Mouse (Mus musculus): ENCODE results near the gene Gpx8.
A peak's percentile ranks its signal among the peaks of the same experiment; 100 is the strongest.
"Not testable (repeated sequence)": the region's sequence is repeated elsewhere in the genome, so short reads cannot be mapped to it uniquely, and the experiment has no call there.

Gpx8 gene

DNA sequence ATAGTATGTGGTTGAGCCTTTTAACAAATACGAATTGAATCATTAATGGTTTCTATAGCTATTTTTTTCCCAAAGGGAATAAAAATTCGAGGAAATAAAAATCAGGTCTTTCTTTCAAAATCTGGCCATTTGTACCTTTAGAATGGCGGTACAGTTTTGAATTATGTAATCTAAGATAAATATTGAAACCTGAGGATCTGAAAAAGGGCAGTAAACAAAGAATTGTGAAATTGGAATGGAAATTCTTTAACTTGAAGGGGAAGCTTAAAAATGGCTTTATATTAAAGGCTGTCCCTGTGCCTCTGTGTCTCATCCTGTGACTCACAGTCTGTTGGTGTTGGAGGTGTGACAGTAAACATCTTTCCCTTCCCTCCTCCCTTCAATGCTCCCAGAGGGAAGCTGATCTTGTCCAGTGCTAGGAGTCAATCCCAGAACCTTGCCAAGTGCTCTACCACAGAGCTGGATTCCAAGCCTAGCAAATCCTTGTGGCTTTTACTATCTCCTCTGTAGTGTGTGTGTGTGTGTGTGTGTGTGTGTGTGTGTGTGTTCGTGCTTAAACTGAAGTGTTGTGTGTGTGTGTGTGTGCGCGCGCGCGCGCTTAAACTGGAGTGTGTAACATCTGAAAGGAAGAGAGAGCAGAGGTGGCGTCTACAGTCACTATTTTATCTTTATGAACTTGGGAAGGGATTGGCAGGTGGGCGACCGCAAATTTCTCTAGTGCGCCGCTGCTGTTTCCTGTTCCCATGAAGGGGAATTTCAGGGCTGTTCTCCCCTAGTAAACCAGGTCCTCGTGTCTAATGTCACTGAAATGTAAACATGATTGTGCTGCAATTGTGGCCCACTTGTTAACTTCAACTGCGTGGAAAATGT is 22.7 kb downstream of the Gpx8 start:
- DNase-seq (ENCODE audit: low read depth, low spot score): no peak

DNA sequence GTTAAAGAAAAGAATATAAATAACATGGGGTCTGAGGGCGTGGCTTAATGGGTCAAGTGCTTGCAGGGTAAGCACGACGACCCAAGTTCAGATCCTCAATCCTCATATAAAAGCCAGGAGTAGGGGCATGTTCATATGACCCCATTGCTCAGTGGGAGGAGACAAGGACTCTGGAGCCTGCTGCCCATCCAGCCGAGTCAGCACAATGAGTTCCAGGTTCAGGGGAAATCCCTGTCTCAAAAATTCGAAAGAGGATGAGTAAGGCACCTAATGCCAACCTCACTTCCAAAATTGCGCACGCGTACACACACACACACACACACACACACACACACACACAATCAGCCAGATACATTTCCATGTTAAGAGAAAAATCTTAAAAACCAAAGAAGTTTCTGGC is 23.7 kb downstream of the Gpx8 start:
- DNase-seq (ENCODE audit: low read depth, low spot score): no peak

DNA sequence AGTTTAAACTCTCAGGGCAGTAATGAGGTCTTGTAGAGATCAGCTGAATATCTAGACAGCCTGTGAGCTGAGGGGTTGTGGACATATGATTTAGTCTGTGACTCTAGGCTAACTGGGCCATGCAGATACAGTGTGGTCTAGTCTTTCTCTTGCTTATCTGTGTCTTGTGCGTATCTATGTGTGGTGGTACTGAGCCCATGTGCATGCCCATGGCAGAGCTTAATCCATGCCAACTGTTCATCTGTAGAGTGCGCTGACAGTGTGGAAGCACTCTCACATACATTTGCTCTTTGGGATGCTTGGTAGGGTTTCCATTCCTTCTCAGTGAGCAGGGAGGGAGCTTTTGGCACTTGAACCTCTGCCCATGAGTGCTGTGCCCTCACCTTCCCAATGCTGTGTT is 24.7 kb downstream of the Gpx8 start:
- no peak for DNase-seq (ENCODE audit: low read depth, low spot score)

DNA sequence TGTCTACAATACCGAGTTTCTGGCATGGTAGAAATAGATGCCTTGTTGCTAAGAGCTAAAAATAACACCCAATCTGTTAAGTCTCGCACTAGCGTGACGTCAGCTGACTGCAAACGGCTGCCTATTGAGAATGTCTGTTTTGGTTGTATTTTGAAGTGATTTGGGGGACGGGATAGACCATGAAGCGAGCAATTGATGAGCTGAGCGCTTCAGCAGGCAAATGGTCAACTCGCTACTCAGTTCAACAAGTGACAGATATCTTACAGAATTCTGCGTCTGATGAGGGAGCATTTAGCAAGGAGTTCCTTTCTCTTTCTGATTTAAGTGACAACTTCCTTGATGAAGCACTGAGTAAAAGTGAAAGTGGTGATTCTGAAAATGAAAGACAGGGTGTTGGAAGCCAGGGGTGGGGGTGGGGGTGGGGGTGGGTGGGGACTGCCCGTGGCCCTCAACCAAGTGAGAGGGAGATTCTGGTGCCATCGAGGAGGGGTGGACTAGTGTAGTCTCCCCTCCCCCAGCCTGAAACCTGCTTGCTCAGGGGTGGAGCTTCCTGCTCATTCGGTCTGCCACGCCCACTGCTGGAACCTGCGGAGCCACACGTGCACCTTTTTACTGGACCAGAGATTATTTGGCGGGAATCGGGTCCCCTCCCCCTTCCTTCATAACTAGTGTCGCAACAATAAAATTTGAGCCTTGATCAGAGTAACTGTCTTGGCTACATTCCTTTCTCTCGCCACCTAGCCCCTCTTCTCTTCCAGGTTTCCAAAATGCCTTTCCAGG is 32.8 kb downstream of the Gpx8 start:
- DNase-seq (ENCODE audit: low read depth, low spot score): not testable (repeated sequence)

DNA sequence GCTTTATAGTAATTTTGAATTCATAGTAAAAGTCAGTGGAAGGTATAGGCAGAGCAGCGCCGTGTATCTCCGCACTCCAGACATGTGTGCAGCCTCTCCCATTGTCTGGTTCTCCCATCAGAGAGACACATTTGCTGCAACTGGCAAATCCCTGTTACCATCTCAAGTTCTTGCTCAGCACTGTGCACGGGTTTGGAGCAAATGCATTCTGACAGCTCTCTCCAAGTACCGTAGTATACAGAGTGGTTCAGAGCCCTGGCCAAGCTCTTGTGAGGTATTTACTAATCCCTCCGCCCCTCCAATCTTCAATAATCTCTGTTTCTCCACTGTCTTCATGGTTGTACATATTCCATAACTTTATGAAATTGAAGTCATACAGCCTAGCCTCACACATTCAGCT is 33.5 kb downstream of the Gpx8 start:
- DNase-seq (ENCODE audit: low read depth, low spot score): no peak

DNA sequence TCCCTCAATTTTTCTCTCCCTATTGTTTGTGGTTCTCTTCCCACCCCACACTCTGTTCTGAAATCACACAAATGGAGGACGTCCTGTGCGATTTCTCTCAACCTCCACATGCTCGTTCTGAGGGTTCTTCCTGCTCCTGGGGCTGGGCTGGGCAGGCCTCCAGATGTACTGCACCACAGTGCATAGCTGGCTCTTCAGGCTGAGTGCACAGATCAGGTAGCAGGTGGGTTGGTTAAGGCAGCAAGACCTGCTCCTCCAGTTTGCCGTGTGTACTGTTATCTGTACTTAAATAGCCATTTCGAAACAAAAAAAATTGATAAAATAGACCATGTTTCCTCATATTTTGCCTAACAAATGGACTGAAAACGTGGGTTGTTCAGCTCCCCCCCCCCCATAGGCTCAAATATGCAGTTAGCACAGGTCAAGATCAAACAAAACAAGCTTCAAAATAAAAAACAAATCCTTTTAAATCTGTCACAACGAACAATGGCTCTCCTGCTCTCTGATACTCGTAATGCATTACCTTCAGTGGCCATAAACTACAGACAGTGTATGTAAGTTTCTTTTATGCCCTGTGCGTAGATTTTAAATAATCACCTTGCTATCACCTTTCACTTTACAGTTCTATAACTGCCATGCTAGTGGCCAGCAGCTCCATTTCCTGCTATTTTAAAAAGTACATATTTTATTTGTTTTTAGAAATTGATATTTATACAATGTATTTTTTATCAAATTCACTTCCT is 45.5 kb downstream of the Gpx8 start:
- no peak for DNase-seq (ENCODE audit: low read depth, low spot score)

DNA sequence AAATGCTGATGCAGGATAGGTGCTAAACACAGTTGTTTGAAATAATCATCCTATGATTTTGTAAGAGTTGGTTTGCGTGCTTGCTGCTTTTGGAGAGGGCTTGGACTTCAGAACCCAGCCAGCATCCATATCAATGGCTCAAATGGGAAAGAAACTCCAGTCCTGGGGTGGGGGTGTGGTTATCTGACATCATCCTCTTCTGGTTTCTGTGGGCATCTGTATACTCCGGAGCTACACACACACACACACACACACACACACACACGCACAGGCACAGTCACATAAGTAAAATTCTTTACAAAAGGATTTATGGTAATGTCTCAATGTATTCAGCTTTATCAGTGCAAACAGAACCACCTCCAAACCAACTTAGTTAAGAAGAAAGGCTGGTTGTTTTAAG is 46.1 kb downstream of the Gpx8 start:
- no peak for DNase-seq (ENCODE audit: low read depth, low spot score)

DNA sequence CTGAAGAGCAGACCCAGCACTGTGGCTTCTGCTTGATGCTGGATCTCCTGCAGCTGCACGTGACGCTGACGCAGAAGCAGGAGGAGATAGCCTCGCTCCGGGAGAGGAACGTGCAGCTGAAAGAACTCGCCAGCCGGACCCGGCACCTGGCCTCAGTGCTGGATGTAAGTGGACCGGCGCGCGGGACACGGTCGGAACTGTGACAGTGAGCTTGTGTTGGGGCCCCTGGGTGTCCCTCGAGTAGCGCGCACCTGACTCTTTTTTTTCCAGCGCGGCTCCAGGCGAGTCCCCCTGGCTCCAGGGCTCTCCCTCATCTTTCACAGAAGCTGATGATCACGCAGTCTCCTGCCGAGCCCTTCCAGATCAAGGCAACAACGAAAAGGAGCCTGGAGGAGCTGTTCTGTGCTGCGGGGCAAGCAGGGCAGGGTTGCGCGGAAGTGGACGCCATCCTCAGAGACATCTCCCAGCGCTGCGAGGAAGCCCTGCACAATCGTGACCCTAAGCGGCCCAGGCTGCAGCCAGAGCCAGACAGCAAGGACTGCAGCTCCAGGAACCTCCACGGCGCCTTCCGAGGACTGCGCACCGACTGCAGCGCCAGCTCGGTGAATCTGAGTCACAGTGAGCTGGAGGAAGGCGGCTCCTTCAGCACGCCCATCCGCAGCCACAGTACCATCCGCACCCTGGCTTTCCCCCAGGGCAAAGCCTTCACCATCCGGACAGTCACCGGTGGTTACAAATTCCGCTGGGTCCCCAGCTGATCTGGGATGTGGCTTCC is 47.6 kb downstream of the Gpx8 start:
- DNase-seq (ENCODE audit: low read depth, low spot score): peak; percentile 35

DNA sequence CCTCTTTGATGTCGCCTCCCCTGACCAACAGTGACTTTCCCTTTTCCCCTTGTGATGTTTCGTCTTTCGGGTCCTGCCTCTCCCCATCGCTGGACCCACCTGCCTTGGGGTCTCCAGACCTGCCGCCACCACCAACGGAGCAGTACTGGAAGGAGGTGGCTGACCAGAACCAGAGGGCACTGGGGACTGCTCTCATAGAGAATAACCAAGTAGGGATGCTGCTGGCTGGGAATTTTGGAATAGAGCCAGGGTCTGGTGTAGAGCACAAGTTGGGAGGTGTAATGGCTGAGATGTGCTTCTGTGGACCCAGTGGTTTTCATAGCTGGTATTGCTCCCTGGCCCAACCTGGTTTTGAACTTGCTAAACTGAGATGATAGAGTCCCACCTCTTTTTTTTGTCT is 48.8 kb downstream of the Gpx8 start:
- DNase-seq (ENCODE audit: low read depth, low spot score): no peak

DNA sequence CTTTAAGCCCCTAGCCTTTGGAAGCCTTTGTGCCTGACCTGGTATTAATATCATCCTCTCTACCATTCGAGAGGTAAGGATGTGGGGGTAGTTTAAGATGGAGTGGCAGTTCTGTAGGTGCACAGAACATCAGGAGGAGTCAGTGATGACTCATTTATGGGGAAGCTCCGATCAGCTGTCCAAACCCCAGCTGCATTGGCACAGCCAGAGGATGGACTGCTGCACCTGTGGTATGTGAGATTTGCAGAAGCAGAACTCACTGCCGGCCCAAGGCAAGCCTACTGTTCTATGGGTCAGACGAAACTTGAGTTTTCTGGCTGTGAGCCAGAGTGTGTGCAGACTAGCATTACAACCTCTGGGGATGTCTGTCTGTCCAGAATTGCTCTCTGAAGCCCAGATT is 49.8 kb downstream of the Gpx8 start:
- DNase-seq (ENCODE audit: low read depth, low spot score): no peak

DNA sequence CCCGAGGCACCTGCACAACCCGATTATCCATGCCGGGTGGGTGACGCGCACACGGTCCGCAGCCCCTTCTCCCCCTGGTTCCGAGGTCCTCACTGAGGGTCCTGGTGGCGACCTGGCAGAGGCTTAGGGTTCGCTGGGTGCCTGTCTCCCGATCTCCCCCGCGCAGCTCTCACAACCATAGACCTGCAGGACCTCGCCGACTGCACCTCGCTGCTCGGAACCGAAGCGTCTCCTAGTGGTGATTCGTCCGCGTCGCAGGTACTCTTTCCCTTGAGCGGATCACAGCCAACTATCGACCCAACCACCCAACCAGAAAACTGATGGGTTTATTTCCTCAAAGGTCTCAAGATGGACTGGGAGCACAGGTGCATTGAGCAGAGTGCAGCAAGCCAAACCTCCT is 52.0 kb downstream of the Gpx8 start:
- peak; percentile 88 for DNase-seq (ENCODE audit: low read depth, low spot score)

DNA sequence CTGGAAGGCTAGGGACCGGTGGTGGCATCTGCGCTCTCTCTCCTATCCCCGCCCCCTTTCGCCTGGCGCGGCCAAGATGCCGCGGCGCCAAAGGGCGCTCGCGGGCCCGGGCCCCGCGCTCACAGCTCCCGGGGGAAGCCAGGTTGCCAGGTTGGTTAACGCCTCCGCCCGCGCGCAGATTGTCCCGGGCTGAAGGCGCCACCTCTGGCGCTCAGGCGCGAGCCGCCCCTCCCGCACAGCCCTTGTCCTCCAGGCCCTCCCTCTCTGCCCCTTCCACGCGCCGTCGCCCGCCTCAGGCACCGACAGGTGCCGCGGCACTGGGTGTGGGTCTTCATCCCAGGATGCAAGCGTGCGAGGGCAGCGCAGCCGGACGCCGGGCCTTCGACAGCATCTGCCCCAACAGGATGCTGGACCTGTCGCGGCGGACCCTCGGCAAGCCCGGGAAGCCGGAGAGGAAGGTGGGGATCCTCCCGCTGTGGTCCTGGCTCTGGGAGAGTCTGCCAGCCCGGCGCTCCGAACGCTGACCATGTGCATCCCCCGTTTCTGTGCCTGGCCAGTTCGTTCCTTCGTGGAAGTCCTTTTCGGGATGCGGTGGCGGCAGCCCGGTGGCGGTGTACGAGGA is 52.6 kb downstream of the Gpx8 start, which contains the start of gene Mcidas:
Mcidas (plus strand) TSS at position 315 of the 622 bp plus-strand sequence.
- DNase-seq (ENCODE audit: low read depth, low spot score): no peak

Measured in ES-CJ7 (cell line).